Mouse (Mus musculus) ES-Bruce4 (cell line): ENCODE data around the gene Coro1c.

Experiments used
- CTCF ChIP-seq: IDR thresholded peaks from one replicate; pipeline ENCODE4 v1.8.1; 2011; ENCODE audit warnings: low read depth, low read length
- EP300 ChIP-seq: IDR thresholded peaks from 2 replicates; pipeline ENCODE4 v1.6.1; 2011; ENCODE audit warnings: low read depth, low read length; ENCODE audit not compliant: insufficient read depth
- POLR2A ChIP-seq: IDR thresholded peaks from one replicate; pipeline ENCODE4 v1.8.1; 2011; ENCODE audit warnings: low read length; ENCODE audit not compliant: insufficient read depth

- TF ChIP-seq CTCF (no peak), POLR2A (no peak), EP300 (no peak)
Observed at GRCm38 (mm10) chr5:113929526-113929925, 21.0 kb upstream of the Coro1c start.
